Mouse (Mus musculus) heart, embryonic 16.5 days (tissue): ENCODE measurements at regions not wholly inside any gene's neighbourhood (a gene's known extent, or its start where the extent isn't known, plus 50 kb on each side); places are given as distances from the start of the nearest gene placed in this dataset.

Experiments used
- ATAC-seq: fragments of 200-750 bp; cut with Nextera tagmentation; replicated peaks from 2 replicates; pipeline ENCODE4 v1.8.0; 2017; ENCODE audit warnings: moderate number of reproducible peaks; ENCODE audit not compliant: insufficient read depth, low FRiP score; ENCODE audit errors: extremely low read depth
- H3K27ac ChIP-seq: fragments of 300-500 bp; sonication (generic); 2 replicates; pipeline ENCODE4 v1.5.1; 2014; ENCODE audit warnings: mild to moderate bottlenecking, low read length, control low read depth, moderate library complexity
- H3K27me3 ChIP-seq: fragments of 300-500 bp; sonication (generic); 2 replicates; pipeline ENCODE4 v1.6.1; 2014; ENCODE audit warnings: low read length, mixed read lengths; ENCODE audit not compliant: control insufficient read depth, insufficient read depth
- H3K36me3 ChIP-seq: fragments of 300-500 bp; sonication (generic); 2 replicates; pipeline ENCODE4 v1.6.1; 2014; ENCODE audit not compliant: control insufficient read depth, insufficient read depth
- H3K4me1 ChIP-seq: fragments of 300-500 bp; sonication (generic); 2 replicates; pipeline ENCODE4 v1.6.1; 2014; ENCODE audit warnings: low read length, mixed read lengths; ENCODE audit not compliant: control insufficient read depth, insufficient read depth
- H3K4me2 ChIP-seq: fragments of 300-500 bp; sonication (generic); 2 replicates; pipeline ENCODE4 v1.6.1; 2014; ENCODE audit warnings: low read depth, mild to moderate bottlenecking, control low read depth, low read length
- H3K4me3 ChIP-seq: fragments of 300-500 bp; sonication (generic); 2 replicates; pipeline ENCODE4 v1.5.1; 2014; ENCODE audit warnings: mild to moderate bottlenecking, control low read depth, low read length
- H3K9ac ChIP-seq: fragments of 300-500 bp; sonication (generic); 2 replicates; pipeline ENCODE4 v1.6.1; 2014; ENCODE audit warnings: low read length, control low read depth
- H3K9me3 ChIP-seq: fragments of 300-500 bp; sonication (generic); replicated peaks from 2 replicates; pipeline ENCODE4 v1.6.1; 2016; ENCODE audit warnings: low read length; ENCODE audit not compliant: control insufficient read depth
- WGBS: fragments of 180-500 bp; shearing (Covaris S2); extraction: QIAGEN DNeasy Blood & Tissue Kit; methylation state at CpG from one replicate; pipeline ENCODE4 v1.1.7; 2014; 5-methylcytosine and 5-hydroxymethylcytosine counted together

GRCm38 (mm10) chrX:97434327-97434726 is 57.3 kb upstream of the Eda2r start:
- no peak overlapping the region for H3K4me2 ChIP-seq
- H3K9ac ChIP-seq: no peak overlapping the region
- no peaks in the 10 kb centered on the region for H3K27me3 ChIP-seq
- no peak overlapping the region for H3K4me3 ChIP-seq
- ATAC-seq: no peak
- H3K27ac ChIP-seq: no peak overlapping the region
- no peaks in the 10 kb centered on the region for H3K9me3 ChIP-seq
- WGBS: 32% methylated on average over 2 of the region's 2 CpGs
- H3K4me1 ChIP-seq: no peaks in the 10 kb centered on the region
- no peaks in the 10 kb centered on the region for H3K36me3 ChIP-seq

- ATAC-seq: no peak
Observed at GRCm38 (mm10) chrX:97431391-97431803, 54.4 kb upstream of the Eda2r start.

More at GRCm38 (mm10) chrX:97431391-97431803, 54.4 kb upstream of the Eda2r start:
- Histone ChIP-seq H3K9ac (peak overlapping the region; percentile 65), H3K4me1 (no peaks in the 10 kb centered on the region), H3K4me2 (peak overlapping the region; percentile 43), H3K36me3 (no peaks in the 10 kb centered on the region), H3K27ac (no peak overlapping the region), H3K27me3 (no peaks in the 10 kb centered on the region), H3K9me3 (no peaks in the 10 kb centered on the region), H3K4me3 (peak overlapping the region; percentile 59)
- WGBS: 13% methylated on average over 6 of the region's 6 CpGs
